Mouse (Mus musculus) hematopoietic stem cell, adult 5-6 weeks (primary cell): ENCODE data around the gene Apob. TPM values are rescaled to one million over a fixed set of nuclear protein-coding genes. Genes with fewer than 3 reads are reported as not detected.
A peak's percentile ranks its signal among the peaks of the same experiment; 100 is the strongest.
"Not testable (repeated sequence)": the region's sequence is repeated elsewhere in the genome, so short reads cannot be mapped to it uniquely, and the experiment has no call there.

ENCODE experiments used
- ATAC-seq, 2 experiments: fragments of 125-278 bp in 1 of 2; replicated peaks in 1 of 2; 2 replicates each; pipeline ENCODE4 v1.8.0; 2016 to 2017; ENCODE audit warnings: inconsistent platforms in 2 of 2, mild to moderate bottlenecking in 2 of 2, moderate number of reproducible peaks in 2 of 2, low read depth in 1 of 2, moderate TSS enrichment in 1 of 2; ENCODE audit not compliant: low FRiP score in 2 of 2, poor library complexity in 2 of 2, severe bottlenecking in 2 of 2, insufficient read depth in 1 of 2, low TSS enrichment in 1 of 2
- total RNA-seq: library from RNA; stranded (forward); fragments of 172-1452, 232-1000 nt; gene quantifications from 2 replicates; pipeline ENCODE4 v1.2.3, GENCODE M21; 2017

Apob gene
- total RNA-seq, 1 experiment from 2014 or later: 6.2 TPM

DNA sequence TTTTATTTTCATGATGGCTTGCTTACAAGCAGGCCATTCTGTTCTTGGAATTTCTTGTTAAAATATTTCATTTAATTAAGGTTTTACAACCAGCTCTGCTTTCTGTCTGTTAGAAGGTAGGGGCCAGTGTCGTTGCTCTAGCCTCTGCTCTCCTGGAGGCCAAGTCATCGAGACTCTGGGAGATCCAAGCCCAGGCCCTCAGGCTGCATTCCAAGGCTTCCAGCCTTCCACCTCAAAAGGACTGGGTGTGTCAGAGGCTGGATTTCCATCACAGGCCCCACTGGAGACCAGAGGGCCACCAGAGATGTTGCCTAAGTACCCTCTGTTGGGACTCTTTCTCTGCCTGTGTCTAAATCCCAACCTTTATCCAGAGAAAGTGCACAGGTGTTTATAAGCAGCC, 52.6 kb downstream of the Apob start:
- ATAC-seq: no peak

DNA sequence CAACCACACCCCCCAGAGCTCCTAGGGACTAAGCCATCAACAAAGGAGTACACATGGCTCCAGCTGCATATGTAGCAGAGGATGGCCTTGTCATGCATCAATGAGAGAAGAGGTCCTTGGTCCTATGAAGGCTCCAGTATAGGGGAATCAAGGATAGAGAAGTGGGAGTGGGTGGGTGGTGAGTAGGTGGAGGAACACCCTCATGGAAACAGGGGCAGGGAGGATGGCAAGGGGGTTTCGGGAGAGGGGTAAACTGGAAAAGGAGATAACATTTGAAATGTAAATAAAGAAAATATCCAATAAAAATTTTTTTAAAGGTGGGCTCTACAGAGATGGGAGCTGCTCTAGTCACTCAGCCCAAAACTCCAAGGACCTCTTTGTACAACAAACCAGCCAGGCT, 53.7 kb downstream of the Apob start:
- not testable (repeated sequence) for ATAC-seq

DNA sequence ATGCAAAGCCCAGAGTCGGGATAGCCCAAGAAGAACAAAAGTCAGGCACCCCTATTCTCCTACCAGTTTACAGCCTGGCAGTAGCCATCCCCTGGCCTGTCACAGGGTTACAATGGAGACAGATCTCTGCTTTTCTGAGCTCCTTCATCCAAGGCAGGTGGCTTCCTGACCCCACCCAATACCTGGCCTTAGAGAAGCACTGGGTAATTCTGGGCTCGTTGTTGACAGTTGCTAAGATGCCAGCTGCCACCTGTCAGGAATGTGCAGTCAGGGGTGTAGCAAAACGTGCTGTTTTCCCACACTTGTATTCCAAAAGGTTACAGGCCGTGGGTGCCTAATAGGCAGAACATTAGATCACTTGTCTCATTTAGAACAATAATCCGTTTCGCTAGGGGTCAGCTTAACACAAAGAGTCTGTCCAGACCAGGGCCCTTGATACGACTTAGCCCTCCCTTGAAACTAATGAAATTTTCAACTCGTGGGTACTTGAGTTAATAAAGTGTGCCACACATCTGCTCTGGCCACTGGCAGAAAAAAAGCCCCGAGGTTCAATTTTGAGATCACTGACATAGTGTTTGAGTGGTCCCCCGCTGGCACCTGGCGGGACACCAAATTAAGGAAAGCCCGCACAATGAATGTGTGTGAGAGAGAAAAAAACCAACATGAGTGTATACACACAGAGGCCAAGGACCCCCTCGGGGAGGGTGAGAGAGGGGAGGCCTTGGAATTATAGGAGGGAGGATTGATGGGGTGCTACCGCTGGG, 54.3 kb downstream of the Apob start:
- ATAC-seq: no peak

DNA sequence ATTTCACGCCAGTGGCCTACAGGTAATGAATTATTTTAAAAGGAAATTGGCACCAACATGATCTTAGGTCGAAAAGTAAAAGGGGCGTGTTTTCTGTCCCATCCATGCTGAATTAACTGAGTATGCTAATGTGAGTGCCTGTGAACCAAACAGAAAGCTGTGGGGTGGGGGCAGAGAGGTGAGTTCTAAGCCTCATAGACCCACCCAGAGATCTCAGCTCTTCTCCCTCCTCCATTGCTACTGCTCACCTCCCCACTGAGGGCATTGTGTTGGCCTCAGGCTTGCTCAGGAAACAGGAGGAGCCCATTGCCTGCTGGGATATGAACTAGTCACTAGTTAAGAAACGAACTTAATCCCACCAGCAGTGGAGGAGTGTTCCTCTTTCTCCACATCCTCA, 54.9 kb downstream of the Apob start:
- ATAC-seq: no peak

DNA sequence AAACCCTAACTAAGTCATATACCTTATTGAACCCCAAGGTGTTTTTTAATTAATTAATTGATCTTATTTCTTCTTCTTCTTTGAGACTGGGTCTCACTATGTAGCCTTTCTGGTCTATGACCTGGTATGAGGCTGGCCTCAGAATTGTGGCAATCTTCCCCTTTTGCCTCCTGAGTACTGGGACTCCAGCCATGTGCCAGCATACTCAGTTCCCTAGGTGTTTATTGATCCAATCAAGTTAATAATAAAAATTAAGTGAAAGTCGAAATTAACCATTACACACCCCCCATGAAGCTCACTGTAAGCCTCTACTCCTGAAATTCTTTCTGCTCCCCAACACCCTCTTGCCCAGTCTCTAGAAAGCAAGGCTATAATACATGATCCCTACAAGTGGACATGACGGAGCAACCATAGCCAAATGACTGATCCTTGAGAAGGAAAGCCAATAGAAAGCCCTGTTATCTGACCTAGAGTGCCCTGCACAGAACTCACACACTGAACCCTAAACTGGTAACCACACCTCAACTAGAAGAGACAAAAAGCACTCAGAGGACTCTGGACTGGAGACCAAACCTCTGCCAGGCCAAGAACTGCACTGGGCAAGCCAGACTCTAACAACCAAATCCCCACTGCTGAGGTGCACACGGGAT, 60.8 kb downstream of the Apob start:
- ATAC-seq: no peak

DNA sequence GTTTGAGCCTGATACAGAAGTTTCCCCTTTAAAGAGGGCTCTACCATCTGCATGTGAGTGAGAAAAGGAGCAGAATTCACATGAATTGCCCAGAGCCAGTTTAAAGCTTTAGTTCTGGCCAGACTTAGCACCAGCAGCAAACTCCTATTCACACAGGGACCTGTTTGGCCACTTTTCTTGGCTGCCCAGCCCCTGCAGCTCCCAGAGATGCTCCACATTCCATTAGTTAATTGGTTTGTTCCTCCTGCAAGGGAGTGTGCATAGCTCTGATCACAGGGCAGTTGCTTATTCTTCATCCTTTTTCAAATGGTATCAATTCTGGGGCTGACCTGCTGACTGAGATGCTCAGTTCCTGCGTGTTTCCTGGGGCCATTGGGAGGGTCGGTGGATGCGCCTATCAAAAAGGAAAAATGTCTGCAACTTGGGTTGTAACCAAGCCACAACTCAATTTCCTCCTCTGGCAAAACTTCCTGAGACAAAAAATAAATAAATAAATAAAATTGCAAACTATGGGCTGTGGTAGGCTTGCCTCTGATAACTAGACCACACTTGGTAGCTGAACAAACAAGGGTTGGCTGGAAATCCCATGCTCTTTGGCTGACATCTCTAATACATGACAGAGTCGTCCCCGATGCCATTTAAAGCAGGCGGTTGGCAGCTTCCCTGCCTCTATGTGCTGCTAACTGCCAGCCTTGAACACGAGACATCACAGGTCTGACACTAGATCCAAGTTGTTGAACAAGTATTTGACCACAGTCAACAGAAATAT, 65.4 kb downstream of the Apob start:
- peak; percentile 27 to 65 for ATAC-seq

- no peak for ATAC-seq
Observed at GRCm38 (mm10) chr12:8047046-8047445, 69.6 kb downstream of the Apob start.

GRCm38 (mm10) chr12:8047789-8048309, 70.4 kb downstream of the Apob start:
- no peak for ATAC-seq

DNA sequence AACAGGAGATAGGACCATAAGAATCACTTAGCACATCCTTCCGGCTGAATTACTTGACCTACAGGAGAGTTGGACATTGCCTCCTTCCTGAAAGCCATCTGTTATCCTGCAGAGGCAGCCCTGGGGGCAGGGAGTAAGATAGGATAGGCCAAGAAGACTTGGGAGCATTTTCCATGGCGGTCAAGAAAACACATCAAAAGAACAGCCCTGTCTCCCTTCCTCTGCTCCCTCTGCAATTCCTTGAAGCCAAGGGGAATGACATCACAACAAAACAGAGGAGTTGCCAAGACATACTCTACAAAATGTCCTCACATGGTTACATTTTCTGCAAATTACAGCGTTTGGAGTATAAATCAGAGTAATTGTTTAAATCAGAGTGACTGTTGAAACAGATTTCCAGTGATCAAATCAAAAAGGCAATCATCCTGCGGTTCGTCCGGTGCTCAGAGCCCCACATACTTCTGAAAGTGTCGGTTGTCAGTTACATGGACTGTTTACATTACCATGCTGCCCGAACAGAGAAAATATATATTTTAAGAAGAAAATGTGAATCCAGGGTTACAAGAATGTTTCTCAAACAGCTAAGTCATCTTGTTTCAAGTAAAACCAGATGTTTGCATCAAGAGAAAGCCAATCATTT, 78.7 kb downstream of the Apob start:
- no peak for ATAC-seq

GRCm38 (mm10) chr12:8059576-8059975, 82.1 kb downstream of the Apob start:
- ATAC-seq: peak; percentile 78 to 81

DNA sequence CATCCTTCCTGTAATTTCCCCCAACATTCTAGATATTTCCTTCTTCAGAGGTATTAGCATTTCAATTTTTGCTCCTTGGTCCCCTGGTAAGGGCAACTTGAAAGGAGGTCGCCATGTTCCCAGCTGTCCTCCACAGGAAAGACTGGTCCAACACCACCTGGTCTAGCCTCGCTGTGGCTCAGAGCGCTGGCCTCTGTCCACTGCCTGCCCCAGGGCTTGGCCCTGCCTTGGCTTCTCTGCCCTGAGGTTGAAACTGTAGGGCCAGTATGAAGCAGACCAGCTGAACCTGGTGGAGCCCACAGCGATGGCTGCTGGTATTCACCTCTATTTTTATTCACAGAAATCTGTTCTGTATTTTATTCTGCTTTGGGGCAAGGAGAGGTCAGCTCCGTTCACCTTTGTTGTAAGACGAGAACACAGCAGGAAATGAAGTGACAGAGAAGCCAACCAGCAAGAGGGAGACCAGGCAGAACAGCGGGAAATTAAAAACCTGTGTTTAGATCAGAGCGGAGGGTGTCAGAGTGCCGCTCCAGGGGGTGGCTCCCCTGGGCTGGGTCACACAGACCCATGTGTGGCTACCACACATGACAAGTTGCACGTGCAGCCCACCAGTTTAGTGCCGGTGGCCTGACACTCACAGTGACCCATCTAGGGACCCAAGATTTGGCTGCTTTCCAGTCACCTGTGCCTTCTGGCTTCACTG, 86.1 kb downstream of the Apob start:
- ATAC-seq: no peak

Other genes starting within 250 kb of the Apob start
- 43.9 and 46.1 TPM in 2 replicates for gene Ldah, start 230.5 kb downstream of the Apob start, total RNA-seq